Mouse (Mus musculus) hindbrain, embryonic 11.5 days (tissue): ENCODE measurements at regions not wholly inside any gene's neighbourhood (a gene's known extent, or its start where the extent isn't known, plus 50 kb on each side); places are given as distances from the start of the nearest gene placed in this dataset.

Experiments used
- ATAC-seq: fragments of 200-750 bp; cut with Nextera tagmentation; 2 replicates; pipeline ENCODE4 v1.8.0; 2017; ENCODE audit warnings: mild to moderate bottlenecking, moderate TSS enrichment, moderate library complexity; ENCODE audit not compliant: low FRiP score
- DNase-seq: peaks from one replicate; pipeline ENCODE4 v3.0.0-alpha.2; 2015; ENCODE audit warnings: low spot score
- H3K27ac ChIP-seq: fragments of 300-500 bp; sonication (generic); 2 replicates; pipeline ENCODE4 v1.5.1; 2014; ENCODE audit warnings: mild to moderate bottlenecking, low read depth, low read length
- H3K27me3 ChIP-seq: fragments of 300-500 bp; sonication (generic); 2 replicates; pipeline ENCODE4 v1.6.1; 2014; ENCODE audit warnings: mild to moderate bottlenecking, low read length, moderate library complexity, mixed read lengths; ENCODE audit not compliant: control insufficient read depth, insufficient read depth
- H3K36me3 ChIP-seq: fragments of 300-500 bp; sonication (generic); 2 replicates; pipeline ENCODE4 v1.6.1; 2014; ENCODE audit warnings: mild to moderate bottlenecking, low read length, moderate library complexity, mixed read lengths; ENCODE audit not compliant: control insufficient read depth, insufficient read depth
- H3K4me1 ChIP-seq: fragments of 300-500 bp; sonication (generic); replicated peaks from 2 replicates; pipeline ENCODE4 v1.6.1; 2014; ENCODE audit warnings: low read length, mixed read lengths; ENCODE audit not compliant: control insufficient read depth, insufficient read depth
- H3K4me2 ChIP-seq: fragments of 300-500 bp; sonication (generic); replicated peaks from 2 replicates; pipeline ENCODE4 v1.6.1; 2014; ENCODE audit warnings: mild to moderate bottlenecking, low read depth, low read length
- H3K4me3 ChIP-seq: fragments of 300-500 bp; sonication (generic); 2 replicates; pipeline ENCODE4 v1.5.1; 2014; ENCODE audit warnings: low read depth, low read length
- H3K9ac ChIP-seq: fragments of 300-500 bp; sonication (generic); 2 replicates; pipeline ENCODE4 v1.6.1; 2014; ENCODE audit warnings: low read depth, low read length
- H3K9me3 ChIP-seq: fragments of 300-500 bp; sonication (generic); 2 replicates; pipeline ENCODE4 v1.6.1; 2016; ENCODE audit warnings: low read length; ENCODE audit not compliant: control insufficient read depth
- WGBS: fragments of 180-500 bp; shearing (Covaris S2); extraction: QIAGEN DNeasy Blood & Tissue Kit; methylation state at CpG from one replicate; pipeline ENCODE4 v1.1.7; 2014; 5-methylcytosine and 5-hydroxymethylcytosine counted together

GRCm38 (mm10) chr9:23062656-23063444 lies 160.0 kb upstream of the Bmper start:
- Histone ChIP-seq H3K9ac (no peak overlapping the region), H3K36me3 (no peaks in the 10 kb centered on the region), H3K9me3 (no peaks in the 10 kb centered on the region), H3K4me1 (peaks cover 17% of the 10 kb centered on the region), H3K4me2 (no peak overlapping the region), H3K27ac (peak overlapping the region; percentile 78), H3K4me3 (no peak overlapping the region), H3K27me3 (no peaks in the 10 kb centered on the region)
- 49% methylated on average over 7 of the region's 7 CpGs for WGBS
- DNase-seq, result peak; percentile 26
- ATAC-seq, result peak; percentile 55

DNA sequence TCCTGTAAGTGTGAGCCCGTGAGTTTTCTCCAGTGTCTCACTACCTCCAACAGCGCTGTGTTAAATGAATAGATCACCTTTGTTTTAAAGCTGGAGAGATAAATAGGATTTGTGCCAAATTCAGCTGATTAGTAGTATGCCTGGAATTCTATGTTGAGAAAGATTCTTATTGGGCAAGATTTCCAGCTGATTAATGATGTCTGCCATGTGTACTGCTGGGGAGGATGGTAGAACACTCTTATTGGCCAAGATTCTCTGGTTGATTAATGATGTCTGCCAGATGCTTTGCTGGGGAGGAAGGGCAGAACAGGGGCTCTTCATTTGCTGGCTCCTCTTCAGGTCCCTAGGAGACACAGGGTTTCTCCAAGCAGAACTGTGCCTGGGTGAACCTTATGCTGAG lies 158.9 kb upstream of the Bmper start:
- no peak overlapping the region for H3K27ac ChIP-seq
- H3K4me1 ChIP-seq, result peaks cover 17% of the 10 kb centered on the region
- no peak overlapping the region for H3K4me3 ChIP-seq
- ATAC-seq (no peak), DNase-seq (no peak)
- no peaks in the 10 kb centered on the region for H3K36me3 ChIP-seq
- no peak overlapping the region for H3K9ac ChIP-seq
- H3K4me2 ChIP-seq, result no peak overlapping the region
- no peaks in the 10 kb centered on the region for H3K27me3 ChIP-seq
- 77% methylated on average over 2 of the region's 2 CpGs for WGBS
- H3K9me3 ChIP-seq, result no peaks in the 10 kb centered on the region

DNA sequence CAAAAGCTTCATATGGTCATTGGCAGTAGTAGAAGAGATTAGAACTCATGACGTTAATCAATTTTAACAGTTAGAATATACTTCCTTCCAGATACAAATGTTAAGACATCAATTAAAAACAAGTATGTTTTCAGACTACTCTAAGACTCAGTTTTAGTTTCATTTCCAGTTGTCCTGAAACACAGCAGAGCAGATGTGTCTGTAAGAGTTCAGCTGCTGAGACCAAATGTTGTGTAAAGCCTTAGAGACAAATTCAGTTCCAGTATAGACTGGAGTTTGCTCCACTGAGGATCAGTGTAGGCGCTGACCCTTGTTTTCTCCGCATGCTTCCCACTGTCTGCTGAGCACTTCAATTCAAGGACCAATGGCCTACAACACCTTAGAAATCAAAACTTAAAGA lies 158.1 kb upstream of the Bmper start:
- no peaks in the 10 kb centered on the region for H3K9me3 ChIP-seq
- 97% methylated on average over 3 of the region's 3 CpGs for WGBS
- no peak overlapping the region for H3K27ac ChIP-seq
- H3K4me1 ChIP-seq, result peaks cover 17% of the 10 kb centered on the region
- H3K4me3 ChIP-seq, result no peak overlapping the region
- H3K36me3 ChIP-seq, result no peaks in the 10 kb centered on the region
- no peak overlapping the region for H3K4me2 ChIP-seq
- DNase-seq (no peak), ATAC-seq (no peak)
- no peak overlapping the region for H3K9ac ChIP-seq
- H3K27me3 ChIP-seq, result no peaks in the 10 kb centered on the region

DNA sequence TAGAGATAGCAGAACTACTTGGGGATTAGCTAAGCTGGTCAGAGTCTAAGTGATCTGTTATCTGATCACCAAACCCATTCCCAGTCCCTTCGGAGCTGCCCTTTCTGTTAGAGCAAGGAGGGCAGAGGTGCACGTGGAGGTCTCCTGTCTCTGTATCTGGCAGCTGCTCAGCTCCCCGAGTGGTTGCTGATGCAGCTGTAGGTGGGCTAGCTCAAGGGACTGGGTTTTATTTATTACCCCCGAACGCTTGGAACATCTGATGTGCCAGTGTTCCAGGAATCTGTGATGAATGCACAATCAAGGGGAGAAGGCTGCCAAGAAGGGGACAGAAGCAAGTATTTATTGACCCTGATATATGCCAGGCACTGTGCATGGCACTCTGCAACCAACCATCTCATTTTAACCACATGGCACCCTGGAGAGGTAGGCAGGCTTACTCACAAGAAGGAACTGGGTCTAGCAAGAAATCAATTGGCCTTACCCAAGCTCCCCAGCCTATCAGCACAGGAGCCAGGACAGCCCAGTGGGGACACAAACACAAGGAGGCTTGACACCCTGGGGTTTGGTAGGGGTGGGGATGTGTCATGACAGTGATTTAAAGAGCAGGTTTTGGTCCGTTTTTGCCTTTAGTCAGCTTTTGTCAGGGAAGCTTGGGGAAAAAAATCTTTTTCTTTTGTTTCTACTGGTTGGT lies 154.6 kb upstream of the Bmper start:
- Histone ChIP-seq H3K9me3 (no peaks in the 10 kb centered on the region), H3K4me2 (no peak overlapping the region), H3K27ac (no peak overlapping the region), H3K4me3 (no peak overlapping the region), H3K36me3 (no peaks in the 10 kb centered on the region), H3K9ac (no peak overlapping the region), H3K27me3 (no peaks in the 10 kb centered on the region), H3K4me1 (no peaks in the 10 kb centered on the region)
- whole genome bisulfite sequencing, result 56% methylated on average over 6 of the region's 6 CpGs
- no peak for DNase-seq
- ATAC-seq, result no peak

- Histone ChIP-seq H3K9ac (no peak overlapping the region), H3K36me3 (no peaks in the 10 kb centered on the region), H3K4me2 (no peak overlapping the region), H3K27me3 (no peaks in the 10 kb centered on the region), H3K9me3 (no peaks in the 10 kb centered on the region), H3K4me3 (no peak overlapping the region), H3K4me1 (no peaks in the 10 kb centered on the region), H3K27ac (no peak overlapping the region)
- no peak for ATAC-seq
- 88% methylated on average over 7 of the region's 7 CpGs for WGBS
- DNase-seq, result no peak
These were observed 153.7 kb upstream of the Bmper start for GRCm38 (mm10) chr9:23069161-23069560.

DNA sequence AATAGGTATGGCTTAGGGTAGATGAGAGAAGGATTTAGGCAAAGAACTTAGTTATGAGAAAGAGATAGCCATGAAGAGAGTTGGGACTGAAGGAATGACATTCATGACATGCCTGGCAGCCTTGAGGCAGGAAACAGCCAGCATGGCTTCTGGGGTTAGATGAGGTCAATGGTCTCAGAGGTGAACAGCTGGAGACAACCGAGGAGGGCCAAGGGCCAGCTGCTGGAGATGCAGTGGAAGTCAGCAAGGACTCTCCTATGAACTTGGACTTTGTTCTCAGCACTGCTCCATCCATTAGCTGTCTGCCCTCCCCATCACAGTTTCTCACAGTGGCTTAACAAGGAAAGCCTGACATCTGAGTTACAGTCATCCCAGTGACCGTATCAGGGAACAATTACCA lies 151.9 kb upstream of the Bmper start:
- no peaks in the 10 kb centered on the region for H3K27me3 ChIP-seq
- no peaks in the 10 kb centered on the region for H3K9me3 ChIP-seq
- H3K4me3 ChIP-seq, result no peak overlapping the region
- no peak overlapping the region for H3K9ac ChIP-seq
- ATAC-seq, result no peak
- 73% methylated on average over 2 of the region's 2 CpGs for WGBS
- no peak for DNase-seq
- H3K27ac ChIP-seq, result no peak overlapping the region
- H3K4me1 ChIP-seq, result no peaks in the 10 kb centered on the region
- no peak overlapping the region for H3K4me2 ChIP-seq
- H3K36me3 ChIP-seq, result no peaks in the 10 kb centered on the region

- Histone ChIP-seq H3K36me3 (no peaks in the 10 kb centered on the region), H3K9ac (no peak overlapping the region), H3K4me1 (no peaks in the 10 kb centered on the region), H3K4me2 (no peak overlapping the region), H3K9me3 (no peaks in the 10 kb centered on the region), H3K4me3 (no peak overlapping the region), H3K27me3 (no peaks in the 10 kb centered on the region), H3K27ac (no peak overlapping the region)
- DNase-seq (no peak), ATAC-seq (no peak)
- WGBS, result 83% methylated on average over 8 of the region's 8 CpGs
These were observed 150.1 kb upstream of the Bmper start for GRCm38 (mm10) chr9:23072741-23073140.

- Histone ChIP-seq H3K27ac (peak overlapping the region; percentile 42), H3K4me3 (no peak overlapping the region), H3K9ac (no peak overlapping the region), H3K36me3 (no peaks in the 10 kb centered on the region), H3K9me3 (no peaks in the 10 kb centered on the region), H3K4me1 (no peaks in the 10 kb centered on the region), H3K27me3 (no peaks in the 10 kb centered on the region), H3K4me2 (peak overlapping the region; percentile 14; the same call in 1 of the 2 replicates)
- DNase-seq (peak; percentile 85), ATAC-seq (peak; percentile 93)
- WGBS, result 31% methylated on average over 17 of the region's 17 CpGs
These were observed 139.3 kb upstream of the Bmper start for GRCm38 (mm10) chr9:23083562-23083961.

DNA sequence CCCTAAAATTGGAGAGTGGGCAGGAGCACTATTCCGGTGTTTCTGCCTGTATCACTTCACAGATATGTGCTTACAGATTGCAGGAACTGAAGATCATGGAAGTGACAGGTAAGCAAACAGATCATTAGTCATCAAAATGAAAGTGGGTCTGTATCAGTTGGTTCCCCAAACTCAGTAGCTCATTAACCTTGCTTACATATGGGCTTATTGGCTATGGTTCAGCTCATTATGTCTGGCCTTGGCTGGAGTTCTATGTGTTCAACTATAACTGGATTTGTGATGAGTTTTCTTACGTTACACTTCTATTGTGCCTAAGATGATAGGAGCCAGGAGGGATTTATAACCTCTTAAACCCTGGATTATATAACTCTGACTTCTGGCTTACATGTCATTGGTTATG lies 133.5 kb upstream of the Bmper start:
- H3K9ac ChIP-seq, result no peak overlapping the region
- no peak overlapping the region for H3K4me3 ChIP-seq
- H3K27me3 ChIP-seq, result no peaks in the 10 kb centered on the region
- no peaks in the 10 kb centered on the region for H3K9me3 ChIP-seq
- 93% methylated on average over 2 of the region's 2 CpGs for WGBS
- no peak overlapping the region for H3K4me2 ChIP-seq
- DNase-seq (no peak), ATAC-seq (no peak)
- H3K27ac ChIP-seq, result no peak overlapping the region
- H3K4me1 ChIP-seq, result no peaks in the 10 kb centered on the region
- H3K36me3 ChIP-seq, result no peaks in the 10 kb centered on the region
